Mouse (Mus musculus) intestine, postnatal 0 days (tissue): Measurements from ENCODE around the gene Myocd. TPM values are rescaled to one million over a fixed set of nuclear protein-coding genes. Genes with fewer than 3 reads are reported as not detected.

Experiments used
- ATAC-seq: fragments of 200-750 bp; cut with Nextera tagmentation; 2 replicates; pipeline ENCODE4 v1.8.0; 2017; ENCODE audit warnings: mild to moderate bottlenecking, moderate TSS enrichment, moderate library complexity
- H3K27ac ChIP-seq: fragments of 300-500 bp; sonication (generic); 2 replicates; pipeline ENCODE4 v1.5.1; 2014; ENCODE audit warnings: mild to moderate bottlenecking, low read depth, low read length, moderate library complexity
- H3K27me3 ChIP-seq: fragments of 300-500 bp; sonication (generic); replicated peaks from 2 replicates; pipeline ENCODE4 v1.6.1; 2014; ENCODE audit warnings: low read length, mixed read lengths; ENCODE audit not compliant: control insufficient read depth, insufficient read depth
- H3K36me3 ChIP-seq: fragments of 300-500 bp; sonication (generic); 2 replicates; pipeline ENCODE4 v1.6.1; 2014; ENCODE audit warnings: mild to moderate bottlenecking, moderate library complexity; ENCODE audit not compliant: control insufficient read depth, insufficient read depth
- H3K4me1 ChIP-seq: fragments of 300-500 bp; sonication (generic); replicated peaks from 2 replicates; pipeline ENCODE4 v1.6.1; 2014; ENCODE audit warnings: antibody characterized with exemption, low read length, mixed read lengths; ENCODE audit not compliant: control insufficient read depth, insufficient read depth
- H3K4me2 ChIP-seq: fragments of 300-500 bp; sonication (generic); replicated peaks from 2 replicates; pipeline ENCODE4 v1.6.1; 2014; ENCODE audit warnings: low read depth, mild to moderate bottlenecking, moderate library complexity
- H3K4me3 ChIP-seq: fragments of 300-500 bp; sonication (generic); 2 replicates; pipeline ENCODE4 v1.5.1; 2014; ENCODE audit warnings: low read depth, low read length
- H3K9ac ChIP-seq: fragments of 300-500 bp; sonication (generic); 2 replicates; pipeline ENCODE4 v1.6.1; 2014; ENCODE audit warnings: mild to moderate bottlenecking, low read depth, low read length
- H3K9me3 ChIP-seq: fragments of 300-500 bp; sonication (generic); 2 replicates; pipeline ENCODE4 v1.6.1; 2016; ENCODE audit warnings: mixed run types; ENCODE audit not compliant: control insufficient read depth
- CTCF ChIP-seq: sonication (generic); IDR thresholded peaks from 2 replicates; pipeline ENCODE4 v1.5.1; 2016; ENCODE audit warnings: low read depth, mild to moderate bottlenecking, control low read depth, antibody characterized with exemption, moderate library complexity
- WGBS: fragments of 180-500 bp; shearing (Covaris S2); extraction: QIAGEN DNeasy Blood & Tissue Kit; methylation state at CpG from one replicate; pipeline ENCODE4 v1.1.7; 2014; 5-methylcytosine and 5-hydroxymethylcytosine counted together
- polyA plus RNA-seq: library from polyadenylated mRNA; unstranded; fragments of >200 nt; fragmentation: Nextera tagmentation; extraction: Ambion mirVana; gene quantifications from 2 replicates; pipeline ENCODE4 v1.2.1, GENCODE M21; 2015

Gene Myocd
- polyA plus RNA-seq, 1 experiment from 2014 or later: 20.6 TPM

- Histone ChIP-seq H3K27ac (no peak overlapping the region), H3K4me3 (no peak overlapping the region), H3K9me3 (no peaks in the 10 kb centered on the region), H3K27me3 (no peaks in the 10 kb centered on the region), H3K4me2 (no peak overlapping the region), H3K36me3 (no peaks in the 10 kb centered on the region), H3K9ac (no peak overlapping the region), H3K4me1 (no peaks in the 10 kb centered on the region)
- no peak for TF ChIP-seq CTCF
- WGBS: 49% methylated on average over 2 of the region's 2 CpGs
- no peak for ATAC-seq
Measured at GRCm38 (mm10) chr11:65235374-65235773, 34.4 kb downstream of the Myocd start.

- Histone ChIP-seq H3K9ac (no peak overlapping the region), H3K4me3 (no peak overlapping the region), H3K27ac (no peak overlapping the region), H3K27me3 (no peaks in the 10 kb centered on the region), H3K9me3 (no peaks in the 10 kb centered on the region), H3K36me3 (no peaks in the 10 kb centered on the region), H3K4me1 (no peaks in the 10 kb centered on the region), H3K4me2 (no peak overlapping the region)
- 76% methylated on average over 4 of the region's 4 CpGs for WGBS
- ATAC-seq: no peak
- no peak for TF ChIP-seq CTCF
Measured at GRCm38 (mm10) chr11:65231771-65232170, 38.0 kb downstream of the Myocd start.

GRCm38 (mm10) chr11:65226766-65227165 is 43.0 kb downstream of the Myocd start:
- H3K9me3 ChIP-seq: no peaks in the 10 kb centered on the region
- H3K9ac ChIP-seq: no peak overlapping the region
- WGBS: 43% methylated on average over 10 of the region's 10 CpGs
- H3K36me3 ChIP-seq: no peaks in the 10 kb centered on the region
- no peak for ATAC-seq
- H3K27ac ChIP-seq: no peak overlapping the region
- no peaks in the 10 kb centered on the region for H3K27me3 ChIP-seq
- no peaks in the 10 kb centered on the region for H3K4me1 ChIP-seq
- no peak overlapping the region for H3K4me3 ChIP-seq
- no peak overlapping the region for H3K4me2 ChIP-seq
- TF ChIP-seq CTCF: no peak

GRCm38 (mm10) chr11:65214954-65215629 is 54.7 kb downstream of the Myocd start:
- WGBS: 69% methylated on average over 9 of the region's 9 CpGs
- H3K36me3 ChIP-seq: no peaks in the 10 kb centered on the region
- H3K4me2 ChIP-seq: no peak overlapping the region
- TF ChIP-seq CTCF: no peak
- H3K27me3 ChIP-seq: no peaks in the 10 kb centered on the region
- no peak overlapping the region for H3K27ac ChIP-seq
- H3K4me1 ChIP-seq: no peaks in the 10 kb centered on the region
- H3K4me3 ChIP-seq: no peak overlapping the region
- ATAC-seq: no peak
- H3K9ac ChIP-seq: no peak overlapping the region
- H3K9me3 ChIP-seq: no peaks in the 10 kb centered on the region

GRCm38 (mm10) chr11:65213806-65214205 is 56.0 kb downstream of the Myocd start:
- no peak for TF ChIP-seq CTCF
- Histone ChIP-seq H3K4me2 (no peak overlapping the region), H3K27me3 (no peaks in the 10 kb centered on the region), H3K9ac (no peak overlapping the region), H3K9me3 (no peaks in the 10 kb centered on the region), H3K27ac (no peak overlapping the region), H3K4me1 (no peaks in the 10 kb centered on the region), H3K36me3 (no peaks in the 10 kb centered on the region), H3K4me3 (no peak overlapping the region)
- ATAC-seq: no peak
- 88% methylated on average over 2 of the region's 2 CpGs for WGBS

- Histone ChIP-seq H3K27ac (no peak overlapping the region), H3K4me1 (no peaks in the 10 kb centered on the region), H3K4me3 (no peak overlapping the region), H3K36me3 (no peaks in the 10 kb centered on the region), H3K4me2 (no peak overlapping the region), H3K9ac (no peak overlapping the region), H3K9me3 (no peaks in the 10 kb centered on the region), H3K27me3 (no peaks in the 10 kb centered on the region)
- WGBS: 64% methylated on average over 6 of the region's 6 CpGs
- no peak for TF ChIP-seq CTCF
- no peak for ATAC-seq
Measured at GRCm38 (mm10) chr11:65211701-65212100, 58.1 kb downstream of the Myocd start.

- H3K4me1 ChIP-seq: no peaks in the 10 kb centered on the region
- ATAC-seq: peak; percentile 64; the same call in 1 of the 2 replicates
- no peaks in the 10 kb centered on the region for H3K27me3 ChIP-seq
- H3K4me2 ChIP-seq: no peak overlapping the region
- no peaks in the 10 kb centered on the region for H3K9me3 ChIP-seq
- H3K4me3 ChIP-seq: no peak overlapping the region
- 32% methylated on average over 6 of the region's 6 CpGs for WGBS
- no peak overlapping the region for H3K9ac ChIP-seq
- no peaks in the 10 kb centered on the region for H3K36me3 ChIP-seq
- no peak for TF ChIP-seq CTCF
- no peak overlapping the region for H3K27ac ChIP-seq
Measured at GRCm38 (mm10) chr11:65209441-65209840, 60.3 kb downstream of the Myocd start.
